Mouse (Mus musculus) thymus, adult 2 months (tissue): ENCODE measurements around the gene Cpd. TPM values are rescaled to one million over a fixed set of nuclear protein-coding genes. Genes with fewer than 3 reads are reported as not detected.
A peak's percentile ranks its signal among the peaks of the same experiment; 100 is the strongest.

ENCODE experiments used
- DNase-seq: peaks from one replicate; pipeline ENCODE4 v3.0.0; 2021
- H3K27ac ChIP-seq: fragments of 200-500 bp; 2 replicates; pipeline ENCODE4 v1.5.1; 2012; ENCODE audit warnings: low read length, control low read depth; ENCODE audit not compliant: control insufficient read depth, insufficient read depth
- H3K27me3 ChIP-seq: fragments of 200-500 bp; 2 replicates; pipeline ENCODE4 v1.6.1; 2012; ENCODE audit warnings: mild to moderate bottlenecking, low read length, moderate library complexity, mixed read lengths; ENCODE audit not compliant: control insufficient read depth, insufficient read depth
- H3K36me3 ChIP-seq: fragments of 200-500 bp; 2 replicates; pipeline ENCODE4 v1.6.1; 2012; ENCODE audit warnings: mild to moderate bottlenecking, low read length, moderate library complexity; ENCODE audit not compliant: control insufficient read depth, insufficient read depth
- H3K4me1 ChIP-seq: fragments of 200-500 bp; replicated peaks from 2 replicates; pipeline ENCODE4 v1.6.1; 2012; ENCODE audit warnings: low read length; ENCODE audit not compliant: control insufficient read depth, insufficient read depth
- H3K4me3 ChIP-seq: fragments of 200-500 bp; 2 replicates; pipeline ENCODE4 v1.5.1; 2012; ENCODE audit warnings: mild to moderate bottlenecking, low read length, control low read depth, moderate library complexity; ENCODE audit not compliant: control insufficient read depth, insufficient read depth
- CTCF ChIP-seq: fragments of 200-500 bp; IDR thresholded peaks from 2 replicates; pipeline ENCODE4 v1.5.1; 2012; ENCODE audit warnings: mild to moderate bottlenecking, control low read depth, low read length, moderate library complexity, borderline replicate concordance; ENCODE audit not compliant: control insufficient read depth, poor library complexity, insufficient read depth; ENCODE audit errors: extremely low read depth
- POLR2A ChIP-seq: fragments of 200-500 bp; IDR thresholded peaks from 2 replicates; pipeline ENCODE4 v1.6.1; 2012; ENCODE audit warnings: mild to moderate bottlenecking, low read length, control low read depth, moderate library complexity; ENCODE audit not compliant: control insufficient read depth, poor library complexity, insufficient read depth; ENCODE audit errors: extremely low read depth
- WGBS: fragments of 180-500 bp; shearing (Covaris S2); methylation state at CpG from one replicate; pipeline ENCODE4 v1.1.7; 2018; 5-methylcytosine and 5-hydroxymethylcytosine counted together
- polyA plus RNA-seq: library from polyadenylated mRNA; depleted of rRNA; stranded (reverse); fragments of >200 nt; gene quantifications from 2 replicates; pipeline ENCODE4 v1.2.3, GENCODE M21; 2012; rRNA removed

The Cpd gene
- polyA plus RNA-seq, 1 experiment: 7.5 TPM

GRCm38 (mm10) chr11:76744550-76744949 is 102.3 kb downstream of the Cpd start:
- Histone ChIP-seq H3K4me3 (no peak overlapping the region), H3K27ac (no peak overlapping the region; the same call in 1 of the 2 replicates), H3K4me1 (peaks cover 3% of the 10 kb centered on the region), H3K36me3 (peaks cover 43% of the 10 kb centered on the region), H3K27me3 (no peaks in the 10 kb centered on the region)
- DNase-seq: no peak
- TF ChIP-seq POLR2A (no peak), CTCF (no peak)
- 94% methylated on average over 7 of the region's 7 CpGs for WGBS

- H3K27me3 ChIP-seq: no peaks in the 10 kb centered on the region
- TF ChIP-seq POLR2A (no peak), CTCF (no peak)
- no peak for DNase-seq
- peaks cover 24% of the 10 kb centered on the region for H3K36me3 ChIP-seq
- no peaks in the 10 kb centered on the region; the same call in 1 of the 2 replicates for H3K4me1 ChIP-seq
- 97% methylated on average over 7 of the region's 7 CpGs for WGBS
- H3K4me3 ChIP-seq: no peak overlapping the region
- no peak overlapping the region for H3K27ac ChIP-seq
Measured at GRCm38 (mm10) chr11:76742511-76742910, 104.3 kb downstream of the Cpd start.

GRCm38 (mm10) chr11:76739125-76739524 is 107.7 kb downstream of the Cpd start:
- TF ChIP-seq POLR2A: no peak
- 0 out of 2 replicates have a peak, but pooled peaks have one; percentile 30 for TF ChIP-seq CTCF
- DNase-seq: peak; percentile 56
- peaks cover 9% of the 10 kb centered on the region for H3K36me3 ChIP-seq
- peak overlapping the region; percentile 75 for H3K27ac ChIP-seq
- 75% methylated on average over 6 of the region's 6 CpGs for WGBS
- H3K4me1 ChIP-seq: peaks cover 10% of the 10 kb centered on the region
- no peaks in the 10 kb centered on the region for H3K27me3 ChIP-seq
- no peak overlapping the region for H3K4me3 ChIP-seq

GRCm38 (mm10) chr11:76735753-76736324 is 111.0 kb downstream of the Cpd start:
- Histone ChIP-seq H3K27me3 (no peaks in the 10 kb centered on the region), H3K4me3 (no peak overlapping the region), H3K4me1 (peaks cover 13% of the 10 kb centered on the region), H3K36me3 (peaks cover 28% of the 10 kb centered on the region), H3K27ac (peak overlapping the region; percentile 64)
- DNase-seq: no peak
- TF ChIP-seq CTCF (no peak), POLR2A (no peak)
- 30% methylated on average over 4 of the region's 4 CpGs for WGBS

GRCm38 (mm10) chr11:76734560-76734959 is 112.3 kb downstream of the Cpd start:
- Histone ChIP-seq H3K36me3 (peaks cover 34% of the 10 kb centered on the region), H3K4me3 (no peak overlapping the region), H3K4me1 (peaks cover 19% of the 10 kb centered on the region), H3K27ac (no peak overlapping the region), H3K27me3 (no peaks in the 10 kb centered on the region)
- no peak for TF ChIP-seq POLR2A
- TF ChIP-seq CTCF: no peak
- peak; percentile 21 for DNase-seq
- WGBS: 7% methylated on average over 3 of the region's 3 CpGs

- H3K4me1 ChIP-seq: peaks cover 16% of the 10 kb centered on the region
- no peak overlapping the region for H3K27ac ChIP-seq
- 71% methylated on average over 3 of the region's 3 CpGs for WGBS
- TF ChIP-seq POLR2A (no peak), CTCF (no peak)
- peaks cover 30% of the 10 kb centered on the region for H3K36me3 ChIP-seq
- DNase-seq: no peak
- no peaks in the 10 kb centered on the region for H3K27me3 ChIP-seq
- H3K4me3 ChIP-seq: no peak overlapping the region
Measured at GRCm38 (mm10) chr11:76730650-76731049, 116.2 kb downstream of the Cpd start.

Other genes with a start within 250 kb of the Cpd start
- 75.0 and 79.8 TPM in 2 replicates for gene Abr, start 224.7 kb downstream of the Cpd start, polyA plus RNA-seq
- gene Bhlha9, start 174.5 kb downstream of the Cpd start, polyA plus RNA-seq: 0.17 TPM in 1 of 2 replicates, not detected in the other
- gene Trarg1, start 167.2 kb downstream of the Cpd start, polyA plus RNA-seq: 2.8 and 3.4 TPM in 2 replicates
- gene Gosr1, start 83.4 kb downstream of the Cpd start, polyA plus RNA-seq: 25.9 and 26.7 TPM in 2 replicates
- gene Tmigd1, start 55.1 kb upstream of the Cpd start, polyA plus RNA-seq: 0.11 and 0.46 TPM in 2 replicates
- 22.1 and 22.7 TPM in 2 replicates for gene Blmh, start 77.8 kb upstream of the Cpd start, polyA plus RNA-seq
- 5.9 and 6.5 TPM in 2 replicates for gene Slc6a4, start 151.6 kb upstream of the Cpd start, polyA plus RNA-seq
- gene Nsrp1, start 231.4 kb upstream of the Cpd start, polyA plus RNA-seq: 1.3 and 1.7 TPM in 2 replicates